Mouse (Mus musculus) right cerebral cortex, postnatal 25 days (tissue): ENCODE measurements around the gene Glp1r.

Experiments used
- DNase-seq: peaks from one replicate; pipeline ENCODE4 v3.0.0; 2022

The Glp1r gene

DNA sequence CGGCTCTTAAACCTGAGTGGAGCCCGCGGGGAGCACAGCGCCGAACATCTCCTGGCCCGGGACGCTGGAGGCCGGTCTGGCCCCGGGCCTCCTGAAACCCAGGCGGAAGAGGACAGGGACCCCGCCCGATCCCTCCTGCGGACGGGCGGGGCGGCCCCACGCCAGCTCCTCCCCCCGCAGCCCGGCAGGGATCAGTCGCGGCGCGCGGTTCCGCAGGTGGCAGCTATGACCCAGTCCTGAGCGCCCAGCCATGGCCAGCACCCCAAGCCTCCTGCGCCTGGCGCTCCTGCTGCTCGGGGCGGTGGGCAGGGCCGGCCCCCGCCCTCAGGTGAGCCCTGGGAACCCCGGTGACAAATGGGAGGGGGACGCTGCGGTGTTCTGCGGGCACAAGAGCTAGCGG lies at the start of gene Glp1r:
Glp1r (plus strand) TSS at position 191 of the 400 bp plus-strand sequence.
- DNase-seq = no peak

DNA sequence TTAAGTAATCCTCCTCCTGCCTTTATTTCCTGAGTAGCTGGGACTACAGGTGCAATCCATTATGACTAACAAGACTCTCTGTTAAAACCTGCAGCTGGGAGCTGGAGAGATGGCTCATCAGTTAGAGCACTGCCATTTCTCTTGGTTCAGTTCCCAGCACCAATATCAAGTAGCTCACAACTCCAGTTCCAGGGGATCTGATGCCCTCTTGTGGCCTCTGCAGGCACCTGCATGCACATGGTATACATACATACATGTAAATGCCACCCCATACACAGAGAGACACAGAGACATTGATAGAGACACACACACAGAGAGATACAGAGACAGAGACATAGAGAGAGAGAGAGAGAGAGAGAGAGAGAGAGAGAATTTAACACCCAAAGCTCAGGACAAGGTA lies 49.3 kb upstream of the Glp1r start:
- no peak for DNase-seq

DNA sequence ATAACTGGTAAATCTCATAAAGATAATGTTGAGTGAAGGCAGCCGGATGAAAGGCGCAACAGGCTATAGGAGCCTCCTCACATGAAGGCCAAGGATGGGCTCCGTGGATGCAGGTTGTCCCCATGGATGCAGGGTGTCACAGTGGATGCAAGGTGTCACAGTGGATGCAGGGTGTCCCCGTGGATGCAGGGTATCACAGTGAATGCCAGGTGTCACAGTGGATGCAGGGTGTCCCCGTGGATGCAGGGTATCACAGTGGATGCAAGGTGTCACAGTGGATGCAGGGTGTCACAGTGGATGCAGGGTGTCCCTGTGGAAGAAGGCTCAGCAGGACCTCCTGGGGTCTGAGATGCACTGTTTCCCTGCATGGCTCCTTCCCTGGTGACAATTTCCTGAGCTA lies 44.3 kb upstream of the Glp1r start:
- no peak for DNase-seq

DNA sequence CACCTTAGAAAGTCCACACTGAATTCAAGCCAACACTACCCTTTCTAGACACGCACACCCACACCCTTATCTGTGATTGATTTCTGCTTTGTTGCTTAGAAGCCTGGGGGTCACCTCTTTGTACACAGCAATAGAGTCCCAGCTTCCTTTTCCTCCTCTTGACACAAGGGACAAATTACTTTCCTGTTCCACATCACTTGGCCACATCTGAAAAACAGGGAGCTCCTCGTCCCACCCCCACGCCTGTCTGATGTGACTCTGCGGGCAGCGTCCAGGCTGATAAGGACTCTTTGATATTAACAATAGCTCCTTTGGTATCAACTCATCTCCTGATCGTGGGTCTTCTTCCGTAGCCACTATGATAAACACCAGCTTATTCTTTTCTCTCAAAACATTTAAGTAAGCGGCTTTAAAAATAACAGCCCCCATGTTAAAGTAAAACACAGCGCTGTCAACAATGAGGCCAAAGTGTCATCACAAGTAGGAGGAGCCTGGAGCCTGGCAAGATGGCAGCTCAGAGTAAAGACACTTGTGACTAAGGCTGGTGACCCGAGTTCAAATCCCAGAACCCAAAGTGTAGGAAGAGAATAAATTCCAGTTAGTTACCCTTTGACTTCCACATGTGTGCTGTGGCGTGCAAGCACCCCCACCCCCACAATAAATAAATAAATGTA lies 42.9 kb upstream of the Glp1r start:
- no peak for DNase-seq

DNA sequence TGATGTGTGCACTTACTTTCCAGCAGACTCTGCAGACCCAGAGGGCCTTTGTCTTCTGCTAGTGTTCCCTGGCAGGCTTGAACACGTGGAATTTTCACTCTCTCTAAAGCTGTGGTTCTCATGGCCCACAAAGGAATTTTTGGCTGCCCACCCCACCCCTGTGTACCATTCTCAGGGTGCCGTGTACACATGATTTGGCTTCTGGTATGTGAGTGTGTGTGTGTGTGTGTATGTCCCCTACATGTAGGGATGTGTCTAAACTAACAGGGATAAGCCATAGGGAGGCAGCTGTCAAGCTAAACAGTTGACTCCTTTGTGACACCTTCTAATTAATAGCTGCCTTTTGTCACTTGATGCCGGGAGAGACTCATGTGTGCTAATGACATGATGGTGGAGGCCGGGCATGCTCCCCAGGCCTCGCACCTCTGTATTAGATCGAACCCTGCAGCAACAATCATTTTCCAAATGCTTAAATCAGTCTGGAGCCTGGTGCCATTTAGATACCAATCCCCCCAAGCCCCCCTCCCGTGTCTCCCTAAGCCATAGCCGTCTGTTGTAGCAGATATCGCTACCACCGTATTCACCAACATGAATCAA lies 41.5 kb upstream of the Glp1r start:
- no peak for DNase-seq

DNA sequence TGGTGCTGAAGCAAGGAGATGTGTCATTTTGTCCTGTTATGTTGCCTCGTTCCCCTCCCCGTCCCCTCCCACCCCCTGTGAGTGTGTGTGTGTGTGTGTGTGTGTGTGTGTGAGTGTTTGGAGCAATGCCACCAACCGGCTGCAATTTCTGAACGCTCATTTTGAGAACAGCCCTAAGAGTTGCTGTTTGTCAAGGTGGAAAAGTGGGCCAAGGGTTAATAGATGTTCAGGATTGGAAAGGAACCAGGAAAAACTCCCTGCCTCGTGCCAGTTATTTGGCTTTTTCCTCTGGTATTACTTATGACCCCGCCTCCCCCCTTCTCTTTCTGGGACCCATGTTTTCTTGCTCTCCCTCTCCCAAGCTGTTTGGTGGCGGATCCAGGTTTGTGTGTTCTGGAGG lies 41.0 kb upstream of the Glp1r start:
- no peak for DNase-seq

DNA sequence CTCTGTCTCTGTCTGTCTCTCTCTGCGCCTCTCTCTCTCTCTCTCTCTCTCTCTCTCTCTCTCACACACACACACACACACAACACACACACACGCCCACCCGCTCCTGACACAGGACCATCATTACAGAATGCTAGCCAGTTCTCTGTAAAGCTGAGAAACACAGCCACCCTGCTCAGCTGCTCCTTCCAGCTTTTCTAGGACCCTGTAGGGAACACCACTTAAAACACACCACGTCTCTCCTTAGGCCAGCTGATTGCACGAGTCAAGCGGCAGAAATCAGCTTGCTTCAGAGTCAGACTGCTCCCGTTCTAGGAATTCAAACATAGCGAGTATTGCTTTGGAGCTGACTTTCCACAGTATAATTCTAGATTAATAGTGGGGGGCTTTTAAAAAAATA lies 35.3 kb upstream of the Glp1r start:
- no peak for DNase-seq

DNA sequence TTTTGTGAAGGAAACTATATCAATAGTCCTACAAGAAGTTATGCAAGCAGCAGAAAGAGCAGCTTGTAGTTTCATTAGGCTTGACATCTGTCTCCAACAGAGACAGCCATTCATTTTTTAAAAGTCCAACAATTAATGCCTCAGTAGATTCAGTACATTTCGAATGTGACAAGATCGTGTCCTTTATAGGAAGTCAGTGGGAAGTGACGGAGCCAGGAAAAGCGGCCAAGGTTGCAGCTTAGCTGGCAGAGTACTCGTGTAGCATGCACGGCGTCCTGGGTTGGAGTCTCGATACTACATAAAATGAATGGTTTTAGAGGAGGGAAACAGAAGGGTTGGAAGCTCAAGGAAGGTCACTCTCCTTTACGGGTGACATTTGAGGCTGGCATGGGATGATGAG lies 34.7 kb upstream of the Glp1r start:
- no peak for DNase-seq

DNA sequence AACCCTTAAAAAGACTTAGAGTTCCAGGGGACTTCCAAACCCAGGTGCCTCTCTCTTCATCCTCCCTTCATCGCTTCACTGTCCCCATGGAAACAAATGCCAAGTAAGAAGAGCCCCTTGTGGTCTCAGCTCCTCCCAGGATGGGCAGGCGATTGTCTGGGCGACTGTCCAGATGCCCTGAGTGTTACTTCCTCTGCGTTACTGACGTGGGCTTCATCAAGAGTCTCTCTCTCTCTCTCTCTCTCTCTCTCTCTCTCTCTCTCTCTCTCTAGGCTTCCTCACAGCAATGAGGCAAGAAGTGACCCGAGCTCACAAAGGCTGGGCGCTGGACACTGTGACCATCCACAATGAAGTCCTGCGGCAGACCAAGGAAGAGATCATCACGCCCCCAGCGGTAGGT lies 30.6 kb upstream of the Glp1r start:
- no peak for DNase-seq

DNA sequence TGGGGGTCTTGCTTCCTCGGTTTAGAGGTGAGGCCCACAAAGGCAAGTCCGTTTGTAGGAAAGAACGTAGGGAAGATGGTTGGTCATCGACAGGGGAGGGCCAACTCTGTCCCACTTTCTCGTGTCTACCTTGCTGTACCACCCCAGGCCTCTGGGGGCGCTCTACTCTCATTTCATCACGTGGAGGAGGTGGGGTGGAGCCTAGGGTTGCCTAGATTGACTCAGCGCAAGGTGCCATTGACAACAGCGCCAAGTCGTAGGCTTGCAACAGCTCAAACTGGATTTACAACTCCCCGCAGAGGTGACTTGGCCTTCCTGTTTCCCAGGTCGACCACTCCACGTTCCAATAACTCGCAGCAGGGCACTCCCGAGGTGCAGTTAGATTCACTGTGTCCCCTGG lies 27.3 kb upstream of the Glp1r start:
- DNase-seq = no peak

DNA sequence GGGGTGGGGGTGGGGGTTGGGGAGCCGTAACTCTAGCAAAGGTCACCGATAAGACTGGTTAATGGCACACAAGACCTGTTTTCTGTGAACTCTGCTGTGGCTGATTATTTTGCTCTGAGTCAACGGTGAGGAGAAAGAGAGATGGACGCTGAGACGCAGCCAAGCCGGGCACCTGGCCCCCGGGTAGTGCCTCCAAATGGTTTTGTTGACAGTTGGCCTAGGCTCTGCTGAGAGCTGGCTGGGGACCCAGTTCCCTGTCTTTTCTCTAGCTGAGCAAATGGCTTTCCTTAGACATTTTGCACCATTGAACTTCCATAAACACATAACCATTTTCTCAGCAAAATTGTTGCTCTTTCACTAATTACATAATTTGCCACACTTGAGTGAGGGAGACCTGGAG lies 24.2 kb upstream of the Glp1r start:
- no peak for DNase-seq

DNA sequence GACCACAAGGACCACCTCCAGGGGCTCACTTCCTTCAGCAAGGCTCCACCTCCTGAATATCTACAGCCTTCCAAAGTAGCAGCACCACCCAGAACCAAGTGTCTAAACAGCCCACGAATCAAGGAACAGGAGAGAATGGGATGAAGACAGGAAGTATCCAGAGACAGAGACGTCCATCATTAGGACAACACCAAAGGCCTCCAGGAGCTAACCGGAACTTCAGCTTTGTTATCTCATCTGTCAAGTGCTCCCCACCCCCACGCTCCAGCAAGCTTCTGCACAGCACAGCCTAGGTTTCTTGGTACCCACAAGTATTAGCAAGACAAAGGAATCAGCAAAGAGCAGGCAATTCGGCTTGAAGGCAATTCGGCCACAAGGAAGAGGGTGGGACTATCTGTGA lies 23.0 kb upstream of the Glp1r start:
- DNase-seq = no peak

DNA sequence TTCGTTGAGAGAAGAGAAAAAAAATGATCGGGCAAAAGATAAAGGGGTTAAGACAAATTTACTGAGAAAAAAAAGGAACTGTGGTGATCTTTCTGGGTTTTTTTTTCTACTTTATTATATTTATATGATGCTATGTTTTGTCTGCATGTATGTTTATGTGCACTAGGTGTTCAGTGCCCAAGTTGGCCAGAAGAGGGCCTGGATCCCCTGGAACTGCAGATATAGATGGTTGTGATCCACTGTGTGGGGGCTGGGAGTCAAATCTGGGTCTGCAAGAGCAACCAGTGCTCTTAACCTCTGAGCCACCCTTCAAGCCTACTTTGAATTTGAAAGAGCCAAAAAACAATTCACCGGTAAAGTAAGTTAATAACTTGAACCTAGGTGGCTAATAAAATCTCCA lies 21.2 kb upstream of the Glp1r start:
- no peak for DNase-seq

DNA sequence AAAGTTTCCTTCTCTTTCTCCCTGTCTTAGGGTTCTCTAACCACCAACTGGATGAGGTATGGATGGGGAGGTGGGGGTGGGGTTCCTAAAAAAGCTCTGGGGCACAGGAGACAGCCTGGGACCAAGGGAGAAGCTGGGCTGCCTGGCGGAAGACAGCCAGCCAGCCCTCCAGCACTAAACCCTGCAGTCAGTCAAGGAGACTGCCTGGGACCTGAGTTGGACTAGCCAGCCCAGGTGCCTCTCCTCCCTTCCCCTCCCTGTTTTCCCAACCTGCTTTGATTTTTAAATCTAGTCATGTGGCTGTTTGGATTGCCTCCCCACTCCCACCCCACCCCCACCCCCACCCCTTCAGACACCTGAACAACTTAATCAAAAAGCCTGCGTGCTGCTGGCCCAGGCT lies 20.6 kb upstream of the Glp1r start:
- DNase-seq = no peak

DNA sequence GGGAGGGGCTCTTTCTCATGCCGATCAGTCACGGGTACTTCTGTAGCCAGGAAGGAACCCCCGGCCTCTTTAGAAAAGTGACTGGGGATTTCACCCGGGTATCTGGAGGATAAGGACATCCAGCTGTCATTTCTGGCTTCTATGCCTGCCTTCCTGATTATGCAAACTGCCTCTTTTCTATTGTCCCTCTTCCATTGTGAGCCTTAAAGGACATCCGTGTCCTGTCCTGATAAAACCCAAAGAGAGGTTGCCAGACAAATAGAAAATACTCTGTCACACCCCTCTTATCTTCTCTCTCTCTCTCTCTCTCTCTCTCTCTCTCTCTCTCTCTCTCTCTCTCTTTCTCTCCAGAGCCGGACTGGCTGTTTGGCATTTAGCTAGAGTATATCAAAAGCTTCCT lies 19.4 kb upstream of the Glp1r start:
- DNase-seq = no peak

DNA sequence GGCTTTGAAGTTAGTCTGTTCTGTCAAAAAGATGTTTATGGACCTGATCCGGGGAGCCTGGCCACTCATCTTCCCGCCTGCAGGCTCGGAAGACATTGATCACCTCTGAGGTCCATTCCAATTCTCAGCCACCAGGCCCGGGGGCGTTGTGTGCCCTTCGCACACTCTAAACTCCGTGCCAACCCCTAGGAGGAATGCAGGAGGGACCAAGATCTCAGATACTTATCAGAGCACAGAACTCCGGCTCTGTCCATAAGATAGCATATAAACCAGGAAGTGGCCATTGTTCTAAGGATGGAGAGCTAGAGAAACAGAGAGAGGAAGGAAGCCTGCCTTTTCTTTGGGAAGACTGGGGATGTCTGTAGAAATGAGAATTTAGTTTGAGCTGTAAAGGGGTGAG lies 18.1 kb upstream of the Glp1r start:
- DNase-seq = no peak

DNA sequence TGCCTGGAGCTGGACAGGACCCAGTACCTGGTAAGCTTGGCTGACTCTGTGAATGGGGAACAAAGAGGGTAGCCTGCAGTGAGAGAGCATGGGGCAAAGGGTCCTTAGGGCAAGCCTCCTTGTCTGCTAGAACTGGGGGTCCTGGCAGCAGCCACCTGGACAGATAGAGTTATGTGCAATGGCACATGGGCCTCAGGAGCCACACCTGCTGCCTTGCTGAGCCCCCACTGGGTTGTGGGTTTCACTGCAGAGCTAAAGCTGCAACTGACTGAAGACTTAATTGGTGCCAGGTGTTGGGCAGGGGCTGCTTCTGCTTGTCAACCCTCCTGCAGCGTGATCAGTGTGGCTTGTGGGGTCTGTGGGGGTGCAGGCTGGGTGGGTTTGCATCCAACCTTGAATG lies 9.5 kb upstream of the Glp1r start:
- DNase-seq = no peak

DNA sequence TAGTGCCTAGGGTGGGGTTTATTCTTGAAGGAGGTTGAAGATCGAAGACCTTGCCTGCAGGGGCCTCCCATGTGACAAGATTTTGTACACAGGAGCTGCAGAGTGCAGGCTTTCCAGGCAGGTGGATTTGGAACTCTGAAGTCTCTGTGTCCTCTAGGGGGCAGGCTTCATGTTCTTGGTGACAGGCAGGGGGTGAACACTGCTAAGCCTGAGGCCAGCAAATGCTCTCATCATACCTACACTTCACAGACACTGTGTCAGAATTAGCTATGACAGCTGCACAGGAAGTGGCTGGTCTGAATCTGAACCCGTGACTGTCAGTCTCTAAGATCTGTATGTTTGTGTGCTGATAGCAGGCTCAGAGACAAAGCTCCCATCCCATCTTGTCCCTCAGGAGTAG lies 8.9 kb upstream of the Glp1r start:
- no peak for DNase-seq

DNA sequence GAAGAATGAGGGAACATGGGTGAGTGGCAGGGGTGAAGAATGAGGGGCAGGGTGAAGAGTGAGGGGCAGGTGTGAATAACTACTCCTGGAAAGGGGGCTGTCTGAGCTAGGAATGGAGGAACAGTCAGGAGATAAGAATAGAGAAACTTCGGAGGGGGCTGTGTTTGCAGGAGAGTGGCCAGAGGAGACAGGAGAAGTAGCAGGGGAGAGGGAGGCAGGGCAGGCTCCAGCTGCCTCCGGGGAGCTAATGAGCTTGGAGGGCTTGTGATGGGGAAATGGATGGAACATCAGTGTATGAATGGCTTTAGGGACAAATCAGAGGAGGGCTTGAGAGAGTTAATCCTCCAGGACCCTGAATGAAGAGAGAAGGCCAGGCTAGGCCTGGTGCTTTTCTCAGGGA lies 4.5 kb upstream of the Glp1r start:
- DNase-seq = no peak

DNA sequence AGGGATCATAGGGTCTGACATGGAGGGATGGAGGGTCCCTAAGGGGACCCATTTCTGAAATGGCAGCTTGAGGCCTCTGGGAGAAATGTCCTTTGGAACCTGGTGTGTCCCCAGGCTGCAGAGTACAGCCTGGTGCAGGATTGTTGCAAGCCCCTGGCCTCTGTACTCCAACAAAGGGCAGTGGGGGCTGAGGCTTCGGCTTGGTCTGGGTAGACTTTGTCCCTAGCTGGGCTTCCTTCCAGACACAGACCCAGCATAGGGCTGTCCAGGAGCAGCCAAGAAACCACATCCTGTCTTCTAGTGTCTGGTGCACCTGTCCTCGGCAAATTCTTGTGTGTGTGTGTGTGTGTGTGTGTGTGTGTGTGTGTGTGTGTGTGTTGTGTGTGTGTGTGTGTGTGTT lies 2.5 kb downstream of the Glp1r start:
- no peak for DNase-seq

DNA sequence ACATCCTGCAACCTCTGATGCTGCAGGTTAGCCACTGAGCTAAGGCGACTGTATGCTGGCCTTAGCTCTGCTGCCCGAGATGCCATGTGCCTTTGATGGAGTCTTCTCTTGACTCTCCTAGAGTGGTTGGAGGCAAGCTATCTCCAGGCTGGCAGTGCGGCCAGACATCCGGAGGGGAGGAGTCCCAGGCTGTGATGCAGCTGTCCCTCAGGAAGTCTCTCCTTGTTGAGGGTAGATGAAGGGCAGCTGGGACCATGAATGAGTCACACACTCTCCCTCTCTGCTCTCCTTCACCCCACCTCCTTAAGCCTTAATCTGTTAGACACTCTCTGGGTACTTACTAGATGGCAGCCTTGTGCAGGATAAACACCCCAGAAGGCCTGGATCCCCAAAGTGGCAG lies 6.0 kb downstream of the Glp1r start:
- DNase-seq = no peak

DNA sequence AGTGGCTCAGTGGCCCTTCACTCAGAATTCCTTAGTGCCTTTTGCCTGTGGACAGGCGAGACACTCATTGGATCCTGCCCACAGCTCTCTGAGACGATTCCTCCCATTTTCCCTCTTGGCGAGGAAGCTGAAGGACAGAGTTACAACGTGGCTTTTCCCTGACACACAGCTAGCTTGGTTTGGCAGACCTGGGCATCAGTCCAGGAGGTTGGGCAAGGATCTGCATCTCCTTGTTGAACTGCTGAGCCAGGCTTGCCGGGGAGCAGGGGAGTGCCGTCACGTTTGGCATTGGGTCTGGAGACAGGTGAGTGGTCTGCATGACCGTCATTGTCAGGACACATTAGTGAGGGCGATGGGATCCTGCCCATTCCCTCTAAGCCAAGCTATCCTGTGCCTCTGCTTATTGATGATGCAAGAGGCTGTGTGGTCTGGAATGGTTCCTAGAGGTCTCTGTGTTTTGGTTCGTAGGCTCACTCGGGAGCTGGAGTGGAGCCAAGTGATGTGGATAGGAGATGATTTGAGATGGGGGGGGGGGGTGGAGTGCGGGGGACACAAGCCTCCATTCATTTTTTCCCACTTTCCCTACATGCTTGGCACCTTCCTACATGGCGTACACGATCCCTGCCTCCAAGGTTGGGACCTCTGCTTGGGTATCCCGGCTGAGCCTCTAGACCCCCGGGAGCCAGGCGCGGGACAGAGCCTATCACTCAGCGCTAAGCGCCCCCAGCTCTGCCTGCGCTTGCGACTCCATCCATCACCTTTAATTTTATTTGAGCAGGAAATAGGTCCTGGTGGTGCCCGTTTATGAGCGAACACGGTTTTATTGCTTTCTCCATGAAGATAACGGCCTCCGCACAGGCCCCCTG lies 9.5 kb downstream of the Glp1r start:
- no peak for DNase-seq

DNA sequence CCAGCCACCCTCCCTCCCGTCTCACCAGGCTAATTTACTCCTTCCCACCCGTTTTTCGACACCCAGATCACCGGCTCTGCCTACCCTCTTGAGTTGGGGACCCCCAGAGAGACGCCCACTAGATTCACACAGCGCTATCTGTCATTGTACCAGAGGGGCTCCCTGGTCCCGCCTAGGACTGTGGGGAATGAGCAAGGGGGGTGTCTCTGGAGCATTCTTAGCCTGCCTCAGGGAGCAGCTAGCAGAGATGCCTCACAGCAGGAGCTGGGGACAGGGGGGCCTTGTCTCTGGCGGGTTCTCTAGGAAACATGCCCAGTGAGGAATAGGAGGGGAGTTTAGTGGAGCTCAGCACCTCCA lies 10.1 kb downstream of the Glp1r start:
- no peak for DNase-seq

DNA sequence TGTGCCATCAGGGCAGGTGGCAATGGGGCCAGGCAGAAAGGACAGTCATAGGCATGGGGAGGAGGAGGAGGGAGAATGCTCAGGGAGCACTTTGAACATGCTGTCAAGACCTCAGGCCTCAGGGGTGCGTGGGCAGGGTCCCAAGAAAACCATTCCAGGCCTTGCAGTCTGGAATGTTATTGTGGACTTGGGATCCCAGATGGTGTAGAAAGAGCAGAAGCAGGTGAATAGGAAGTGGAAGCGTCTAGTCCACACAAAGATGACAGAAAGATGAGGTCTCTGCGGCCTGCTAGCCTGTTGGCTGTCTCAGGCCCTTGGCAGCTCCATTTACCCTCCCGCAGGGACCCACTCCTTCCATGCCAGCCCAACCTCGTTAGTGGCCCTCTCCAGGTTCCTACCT lies 10.9 kb downstream of the Glp1r start:
- DNase-seq = no peak

DNA sequence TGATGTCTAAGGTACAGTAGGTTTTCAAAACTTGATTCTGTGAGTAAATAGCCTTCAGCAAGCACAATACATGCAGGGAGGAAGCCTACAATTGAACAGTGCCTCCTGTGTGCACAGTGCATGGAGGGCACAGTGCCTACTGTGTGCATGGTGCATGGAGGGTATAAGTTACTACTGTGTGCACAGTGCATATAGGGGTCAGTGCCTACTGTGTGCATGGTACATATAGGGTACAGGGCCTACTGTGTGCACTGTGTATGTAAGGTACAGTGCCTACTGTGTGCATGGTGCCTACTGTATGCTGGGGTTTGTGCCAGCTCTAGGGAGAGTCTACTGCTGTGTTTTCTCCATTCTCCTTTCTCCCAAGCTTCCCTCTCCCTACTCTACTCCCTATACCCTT lies 12.6 kb downstream of the Glp1r start:
- DNase-seq = no peak
